Mouse (Mus musculus): ENCODE measurements around the gene N4bp2. TPM values are rescaled to one million over a fixed set of nuclear protein-coding genes. Genes with fewer than 3 reads are reported as not detected.
A peak's percentile ranks its signal among the peaks of the same experiment; 100 is the strongest.
"Not testable (repeated sequence)": the region's sequence is repeated elsewhere in the genome, so short reads cannot be mapped to it uniquely, and the experiment has no call there.

Gene N4bp2
- 182 and 208 TPM in 2 replicates for total RNA-seq (2014; fragmentation: Nextera tagmentation)
- 83.1 and 96.7 TPM in 2 replicates for total RNA-seq (2017)
- 31.8 and 32.1 TPM in 2 replicates for polyA plus RNA-seq (2012)

- Histone ChIP-seq H3K4me1 (ENCODE audit: insufficient read depth, low read depth, low read length) (peaks cover 40% of the 10 kb centered on the region), H3K9me3 (replicated peaks) (no peaks in the 10 kb centered on the region), H3K36me3 (replicated peaks) (peaks cover 29% of the 10 kb centered on the region), H3K27me3 (ENCODE audit: insufficient read depth, low read length) (no peaks in the 10 kb centered on the region), H3K4me3 (ENCODE audit: low read depth, low read length) (peak within 1 kb of the TSS; percentile 89)
- ATAC-seq (ENCODE audit: extremely low read depth, insufficient number of reproducible peaks, low FRiP score, poor library complexity, severe bottlenecking) (no peak), DNase-seq (ENCODE audit: low spot score) (peak; percentile 54)
- TF ChIP-seq TAL1 (conservative IDR thresholded peaks at IDR 0.05; ENCODE audit: low read depth, low read length), result no peak
Observed at GRCm38 (mm10) chr5:65763088-65763915, at the start of gene N4bp2. Gene N4bp2, plus strand, starts transcription at chr5:65763521.

GRCm38 (mm10) chr5:65715084-65715483, 48.2 kb upstream of the N4bp2 start:
- peaks cover 19% of the 10 kb centered on the region for H3K4me1 ChIP-seq (ENCODE audit: insufficient read depth, low read depth, low read length)
- no peaks in the 10 kb centered on the region for H3K27me3 ChIP-seq (ENCODE audit: insufficient read depth, low read length)
- no peaks in the 10 kb centered on the region; the same call in 1 of the 2 replicates for H3K9me3 ChIP-seq (replicated peaks)
- peaks cover 1% of the 10 kb centered on the region for H3K36me3 ChIP-seq (replicated peaks)
- no peak overlapping the region for H3K4me3 ChIP-seq (ENCODE audit: low read depth, low read length)
- no peak for TF ChIP-seq GATA2 (IDR thresholded peaks at IDR 0.05; ENCODE audit: borderline replicate concordance, low read depth, low read length)
- no peak for ATAC-seq (ENCODE audit: extremely low read depth, insufficient number of reproducible peaks, low FRiP score, poor library complexity, severe bottlenecking)
- DNase-seq (ENCODE audit: low spot score), result no peak

- Histone ChIP-seq H3K9me3 (replicated peaks) (peaks cover 4% of the 10 kb centered on the region), H3K4me3 (ENCODE audit: low read depth, low read length) (no peak overlapping the region), H3K27me3 (ENCODE audit: insufficient read depth, low read length) (no peaks in the 10 kb centered on the region), H3K36me3 (replicated peaks) (peaks cover 12% of the 10 kb centered on the region), H3K4me1 (ENCODE audit: insufficient read depth, low read depth, low read length) (peaks cover 16% of the 10 kb centered on the region)
- ATAC-seq (ENCODE audit: extremely low read depth, insufficient number of reproducible peaks, low FRiP score, poor library complexity, severe bottlenecking) (no peak), DNase-seq (ENCODE audit: low spot score) (no peak)
- TF ChIP-seq TAL1 (conservative IDR thresholded peaks at IDR 0.05; ENCODE audit: low read depth, low read length) (no peak), GATA2 (IDR thresholded peaks at IDR 0.05; ENCODE audit: borderline replicate concordance, low read depth, low read length) (no peak), POLR2AphosphoS5 (IDR thresholded peaks at IDR 0.05; ENCODE audit: insufficient replicate concordance, low read depth, low read length) (no peak), GATA1 (IDR thresholded peaks at IDR 0.05; ENCODE audit: borderline replicate concordance, low read length) (no peak), CTCF (IDR thresholded peaks at IDR 0.05; ENCODE audit: low read depth, low read length) (no peak)
Observed at GRCm38 (mm10) chr5:65717063-65717902, 46.0 kb upstream of the N4bp2 start.

GRCm38 (mm10) chr5:65717903-65718211, 45.5 kb upstream of the N4bp2 start:
- not testable (repeated sequence) for DNase-seq (ENCODE audit: low spot score); H3K9me3 ChIP-seq (replicated peaks); H3K27me3 ChIP-seq (ENCODE audit: insufficient read depth, low read length); ATAC-seq (ENCODE audit: extremely low read depth, insufficient number of reproducible peaks, low FRiP score, poor library complexity, severe bottlenecking); H3K4me3 ChIP-seq (ENCODE audit: low read depth, low read length)
- Histone ChIP-seq H3K36me3 (replicated peaks) (peaks cover 16% of the 10 kb centered on the region), H3K4me1 (ENCODE audit: insufficient read depth, low read depth, low read length) (peaks cover 20% of the 10 kb centered on the region)

- TF ChIP-seq POLR2AphosphoS5 (IDR thresholded peaks at IDR 0.05; ENCODE audit: insufficient replicate concordance, low read depth, low read length) (no peak), GATA1 (IDR thresholded peaks at IDR 0.05; ENCODE audit: borderline replicate concordance, low read length) (no peak), CTCF (IDR thresholded peaks at IDR 0.05; ENCODE audit: low read depth, low read length) (no peak), GATA2 (IDR thresholded peaks at IDR 0.05; ENCODE audit: borderline replicate concordance, low read depth, low read length) (no peak), TAL1 (conservative IDR thresholded peaks at IDR 0.05; ENCODE audit: low read depth, low read length) (no peak)
- Histone ChIP-seq H3K4me3 (ENCODE audit: low read depth, low read length) (no peak overlapping the region), H3K9me3 (replicated peaks) (peaks cover 4% of the 10 kb centered on the region), H3K36me3 (replicated peaks) (peaks cover 16% of the 10 kb centered on the region), H3K27me3 (ENCODE audit: insufficient read depth, low read length) (no peaks in the 10 kb centered on the region), H3K4me1 (ENCODE audit: insufficient read depth, low read depth, low read length) (peaks cover 24% of the 10 kb centered on the region)
- ATAC-seq (ENCODE audit: extremely low read depth, insufficient number of reproducible peaks, low FRiP score, poor library complexity, severe bottlenecking), result peak; percentile 73
- DNase-seq (ENCODE audit: low spot score), result peak; percentile 24
Observed at GRCm38 (mm10) chr5:65718368-65718767, 45.0 kb upstream of the N4bp2 start.

- Histone ChIP-seq H3K36me3 (replicated peaks) (peaks cover 17% of the 10 kb centered on the region), H3K4me3 (ENCODE audit: low read depth, low read length) (peak overlapping the region; percentile 63), H3K4me1 (ENCODE audit: insufficient read depth, low read depth, low read length) (peaks cover 54% of the 10 kb centered on the region), H3K27me3 (ENCODE audit: insufficient read depth, low read length) (no peaks in the 10 kb centered on the region), H3K9me3 (replicated peaks) (peaks cover 4% of the 10 kb centered on the region)
- peak; percentile 55 for DNase-seq (ENCODE audit: low spot score)
- ATAC-seq (ENCODE audit: extremely low read depth, insufficient number of reproducible peaks, low FRiP score, poor library complexity, severe bottlenecking), result peak; percentile 87
- TF ChIP-seq TAL1 (conservative IDR thresholded peaks at IDR 0.05; ENCODE audit: low read depth, low read length), result no peak
- TF ChIP-seq GATA1 (IDR thresholded peaks at IDR 0.05; ENCODE audit: borderline replicate concordance, low read length), result no peak
- TF ChIP-seq POLR2AphosphoS5 (IDR thresholded peaks at IDR 0.05; ENCODE audit: insufficient replicate concordance, low read depth, low read length), result no peak
- no peak for TF ChIP-seq CTCF (IDR thresholded peaks at IDR 0.05; ENCODE audit: low read depth, low read length)
- TF ChIP-seq GATA2 (IDR thresholded peaks at IDR 0.05; ENCODE audit: borderline replicate concordance, low read depth, low read length), result no peak
Observed at GRCm38 (mm10) chr5:65724311-65725054, 38.8 kb upstream of the N4bp2 start.
